Mouse (Mus musculus) stomach, postnatal 0 days (tissue): Measurements from ENCODE around the gene Gpr25. TPM values are rescaled to one million over a fixed set of nuclear protein-coding genes. Genes with fewer than 3 reads are reported as not detected.
A peak's percentile ranks its signal among the peaks of the same experiment; 100 is the strongest.

Experiments used
- ATAC-seq: fragments of 200-750 bp; cut with Nextera tagmentation; 2 replicates; pipeline ENCODE4 v1.8.0; 2017; ENCODE audit not compliant: low FRiP score, low TSS enrichment
- DNase-seq: peaks from one replicate; pipeline ENCODE4 v3.0.0-alpha.2; 2016; ENCODE audit warnings: low spot score
- H3K27ac ChIP-seq: fragments of 300-500 bp; sonication (generic); replicated peaks from 2 replicates; pipeline ENCODE4 v1.5.1; 2014; ENCODE audit warnings: mild to moderate bottlenecking, control low read depth
- H3K27me3 ChIP-seq: fragments of 300-500 bp; sonication (generic); 2 replicates; pipeline ENCODE4 v1.6.1; 2014; ENCODE audit warnings: low read length; ENCODE audit not compliant: control insufficient read depth, insufficient read depth
- H3K36me3 ChIP-seq: fragments of 300-500 bp; sonication (generic); 2 replicates; pipeline ENCODE4 v1.6.1; 2014; ENCODE audit warnings: low read length, mixed read lengths; ENCODE audit not compliant: control insufficient read depth, insufficient read depth
- H3K4me1 ChIP-seq: fragments of 300-500 bp; sonication (generic); replicated peaks from 2 replicates; pipeline ENCODE4 v1.6.1; 2014; ENCODE audit warnings: antibody characterized with exemption; ENCODE audit not compliant: control insufficient read depth, insufficient read depth
- H3K4me2 ChIP-seq: fragments of 300-500 bp; sonication (generic); replicated peaks from 2 replicates; pipeline ENCODE4 v1.6.1; 2014; ENCODE audit warnings: low read depth, mild to moderate bottlenecking, control low read depth, moderate library complexity
- H3K4me3 ChIP-seq: fragments of 300-500 bp; sonication (generic); 2 replicates; pipeline ENCODE4 v1.5.1; 2014; ENCODE audit warnings: low read depth, low read length, control low read depth
- H3K9ac ChIP-seq: fragments of 300-500 bp; sonication (generic); 2 replicates; pipeline ENCODE4 v1.6.1; 2014; ENCODE audit warnings: mild to moderate bottlenecking, low read length, control low read depth, mixed read lengths
- H3K9me3 ChIP-seq: fragments of 300-500 bp; sonication (generic); 2 replicates; pipeline ENCODE4 v1.6.1; 2016; ENCODE audit warnings: low read length; ENCODE audit not compliant: control insufficient read depth
- CTCF ChIP-seq: IDR thresholded peaks from 2 replicates; pipeline ENCODE4 v1.5.1; 2016; ENCODE audit warnings: antibody characterized with exemption, low read depth, mild to moderate bottlenecking, moderate library complexity
- EP300 ChIP-seq: optimal IDR thresholded peaks from 2 replicates; pipeline ENCODE3; 2016; ENCODE audit warnings: antibody characterized with exemption
- WGBS: fragments of 180-500 bp; shearing (Covaris S2); extraction: QIAGEN DNeasy Blood & Tissue Kit; methylation state at CpG from one replicate; pipeline ENCODE4 v1.1.7; 2014; 5-methylcytosine and 5-hydroxymethylcytosine counted together
- polyA plus RNA-seq: library from polyadenylated mRNA; unstranded; fragments of >200 nt; fragmentation: Nextera tagmentation; extraction: Ambion mirVana; gene quantifications from 2 replicates; pipeline ENCODE4 v1.2.1, GENCODE M21; 2015

Gpr25 gene
- 0.12 TPM in 1 of 2 replicates, not detected in the other for polyA plus RNA-seq

DNA sequence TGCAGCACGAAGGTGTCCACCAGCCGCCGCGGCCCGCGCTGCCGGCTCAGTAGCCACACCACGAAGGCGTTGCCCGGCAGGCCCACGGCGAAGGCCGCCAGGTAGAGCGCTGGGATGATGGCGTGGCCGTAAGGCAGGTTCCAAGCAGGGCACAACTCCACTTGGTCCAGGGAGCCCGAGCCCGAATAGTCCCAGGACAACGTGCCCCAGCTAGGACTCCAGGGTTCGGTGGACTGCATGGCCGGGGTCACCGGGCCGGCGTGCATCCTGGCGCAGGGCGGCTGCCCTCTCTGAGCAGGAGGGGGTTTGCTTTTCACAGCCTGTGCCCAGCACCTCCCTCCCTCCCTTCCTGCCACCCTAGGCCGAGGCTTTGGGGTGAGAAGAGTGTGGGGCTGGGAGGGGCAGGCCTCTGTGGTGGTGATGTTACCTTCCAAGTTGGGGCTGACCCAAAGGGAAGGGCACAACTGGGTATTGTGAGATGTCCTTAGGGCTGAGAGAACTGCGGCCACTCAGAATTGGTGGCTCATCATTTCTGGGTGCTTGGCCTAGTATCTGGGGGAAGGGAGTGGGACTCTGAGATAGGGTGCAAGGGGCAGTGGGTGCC is at the start of gene Gpr25:
Gene Gpr25 (minus strand): TSS at position 239 of the 604 bp plus-strand sequence.
- Histone ChIP-seq H3K27ac (no peak within 1 kb of the TSS), H3K4me1 (peaks cover 6% of the 10 kb centered on the region; the same call in 1 of the 2 replicates), H3K9me3 (no peaks in the 10 kb centered on the region), H3K4me2 (peak within 1 kb of the TSS; percentile 88), H3K36me3 (no peaks in the 10 kb centered on the region), H3K27me3 (peaks cover 5% of the 10 kb centered on the region; the same call in 1 of the 2 replicates), H3K9ac (peak within 1 kb of the TSS; percentile 23; the same call in 1 of the 2 replicates), H3K4me3 (peak within 1 kb of the TSS; percentile 51)
- 12% methylated on average over 28 of the region's 28 CpGs for WGBS
- no peak for TF ChIP-seq CTCF
- TF ChIP-seq EP300: no peak
- ATAC-seq (peak; percentile 22), DNase-seq (no peak)

DNA sequence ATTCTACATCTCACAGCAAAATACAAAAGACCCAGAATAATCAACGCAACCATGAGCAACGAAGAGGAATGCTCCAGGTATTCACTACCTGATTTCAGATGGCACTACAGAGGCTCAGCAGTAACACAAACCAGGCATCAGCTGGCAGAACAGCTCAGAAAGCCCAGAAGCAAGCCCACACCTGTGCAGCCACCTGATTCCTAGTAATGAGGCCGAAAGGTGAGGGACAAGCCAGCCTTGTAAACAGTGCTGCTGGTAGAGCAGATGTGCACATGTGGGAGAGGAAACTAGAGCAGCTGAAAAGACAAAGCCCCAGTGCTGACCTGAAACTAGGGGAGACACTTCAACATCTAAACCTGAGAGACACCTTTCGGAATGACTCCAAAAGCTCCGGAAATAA is 48.5 kb upstream of the Gpr25 start:
- H3K4me1 ChIP-seq: no peaks in the 10 kb centered on the region
- H3K27ac ChIP-seq: no peak overlapping the region
- no peak overlapping the region for H3K4me2 ChIP-seq
- H3K27me3 ChIP-seq: no peaks in the 10 kb centered on the region
- H3K9me3 ChIP-seq: no peaks in the 10 kb centered on the region
- no peak for ATAC-seq
- WGBS: 84% methylated on average over 5 of the region's 5 CpGs
- no peaks in the 10 kb centered on the region for H3K36me3 ChIP-seq
- no peak for DNase-seq
- H3K9ac ChIP-seq: no peak overlapping the region
- no peak overlapping the region for H3K4me3 ChIP-seq
- TF ChIP-seq CTCF (no peak), EP300 (no peak)

DNA sequence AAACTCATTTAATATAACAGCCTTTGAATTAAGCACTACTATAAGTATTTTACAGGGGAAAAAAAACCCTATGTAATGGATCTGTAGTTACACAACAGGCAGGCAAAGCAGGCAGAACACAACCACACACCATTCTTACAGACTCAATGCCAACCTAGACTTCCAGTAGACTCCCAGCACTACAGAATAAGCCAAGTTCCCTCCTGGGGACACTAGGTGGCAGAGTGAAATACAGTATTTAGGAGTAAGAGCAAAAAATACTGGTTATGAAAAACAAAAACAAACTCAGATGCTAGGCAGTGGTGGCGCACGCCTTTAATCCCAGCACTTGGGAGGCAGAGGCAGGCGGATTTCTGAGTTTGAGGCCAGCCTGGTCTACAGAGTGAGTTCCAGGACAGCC is 45.8 kb upstream of the Gpr25 start:
- Histone ChIP-seq H3K36me3 (no peaks in the 10 kb centered on the region), H3K4me1 (no peaks in the 10 kb centered on the region), H3K9ac (no peak overlapping the region), H3K27me3 (no peaks in the 10 kb centered on the region), H3K4me2 (no peak overlapping the region), H3K27ac (no peak overlapping the region), H3K4me3 (no peak overlapping the region), H3K9me3 (no peaks in the 10 kb centered on the region)
- TF ChIP-seq CTCF (peak; percentile 76), EP300 (no peak)
- DNase-seq (peak; percentile 38), ATAC-seq (no peak)
- 86% methylated on average over 3 of the region's 3 CpGs for WGBS

DNA sequence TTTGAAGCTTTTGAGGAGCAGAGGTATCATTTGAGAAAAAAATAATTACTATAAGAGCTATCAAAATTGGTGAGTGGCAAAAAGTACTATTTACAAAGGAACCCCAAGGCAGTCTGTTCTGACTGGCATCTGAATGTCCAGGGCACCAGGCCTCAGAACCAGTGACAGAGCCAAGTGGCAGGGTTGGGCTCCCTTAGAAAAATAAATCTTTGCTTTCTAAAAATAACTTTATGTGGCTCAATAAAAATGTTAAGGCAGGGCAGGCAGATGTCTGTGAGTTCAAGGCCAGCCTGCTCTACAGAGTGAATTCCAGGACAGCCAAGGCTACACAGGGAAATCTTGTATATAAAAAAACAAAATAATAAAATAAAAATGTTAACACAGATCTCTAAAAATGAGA is 33.3 kb upstream of the Gpr25 start:
- Histone ChIP-seq H3K27ac (no peak overlapping the region), H3K4me2 (no peak overlapping the region), H3K9me3 (no peaks in the 10 kb centered on the region), H3K4me3 (no peak overlapping the region), H3K27me3 (no peaks in the 10 kb centered on the region), H3K36me3 (no peaks in the 10 kb centered on the region), H3K9ac (no peak overlapping the region), H3K4me1 (no peaks in the 10 kb centered on the region)
- ATAC-seq (no peak), DNase-seq (no peak)
- TF ChIP-seq EP300 (no peak), CTCF (no peak)

DNA sequence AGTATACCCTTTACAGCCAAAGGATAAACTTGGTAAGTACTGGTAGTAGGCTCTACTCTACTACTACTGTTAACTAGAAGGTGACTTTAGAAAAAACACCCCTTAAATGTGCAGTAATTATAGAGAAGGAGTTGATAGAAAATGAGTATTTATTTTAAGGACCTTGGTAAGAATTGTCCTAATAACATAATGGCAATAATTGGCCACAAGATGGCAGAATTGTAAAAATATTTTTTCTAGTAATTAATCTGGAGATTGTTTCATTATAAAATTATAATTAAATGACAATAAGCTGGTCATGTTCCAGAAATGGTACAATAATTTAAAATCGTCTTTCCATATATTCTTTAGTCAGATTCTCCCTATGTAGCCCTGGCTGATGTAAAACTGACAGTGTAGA is 29.1 kb upstream of the Gpr25 start:
- DNase-seq (no peak), ATAC-seq (no peak)
- H3K4me2 ChIP-seq: no peak overlapping the region
- no peaks in the 10 kb centered on the region for H3K9me3 ChIP-seq
- no peaks in the 10 kb centered on the region for H3K4me1 ChIP-seq
- H3K27me3 ChIP-seq: no peaks in the 10 kb centered on the region
- TF ChIP-seq CTCF (peak; percentile 53), EP300 (no peak)
- H3K9ac ChIP-seq: no peak overlapping the region
- 0 out of 2 replicates have a peak, but pooled peaks cover 3% of the 10 kb centered on the region for H3K36me3 ChIP-seq
- no peak overlapping the region for H3K27ac ChIP-seq
- 66% methylated on average over 1 of the region's 1 CpGs for WGBS
- no peak overlapping the region for H3K4me3 ChIP-seq

DNA sequence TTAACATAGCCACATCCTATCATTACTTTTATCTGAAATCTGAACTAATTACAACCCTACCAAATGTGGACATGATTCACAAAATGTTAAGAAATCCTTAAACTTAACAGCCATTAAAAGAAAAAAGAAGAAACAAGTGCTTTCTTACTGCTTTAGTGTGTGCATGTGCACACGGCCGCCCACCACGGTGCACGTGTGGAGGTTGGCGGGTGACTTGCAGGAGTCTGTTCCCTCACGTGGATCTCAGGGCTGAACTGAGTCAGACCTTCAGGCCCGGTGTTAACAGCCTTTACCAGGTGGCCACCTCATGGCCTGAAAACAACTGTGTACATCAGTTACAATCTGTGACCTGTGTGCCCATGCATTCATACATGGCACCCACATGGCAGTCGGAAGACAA is 16.7 kb upstream of the Gpr25 start:
- DNase-seq (no peak), ATAC-seq (no peak)
- Histone ChIP-seq H3K9ac (no peak overlapping the region), H3K36me3 (peaks cover 27% of the 10 kb centered on the region), H3K9me3 (no peaks in the 10 kb centered on the region), H3K27me3 (no peaks in the 10 kb centered on the region), H3K27ac (no peak overlapping the region), H3K4me1 (no peaks in the 10 kb centered on the region), H3K4me2 (no peak overlapping the region), H3K4me3 (no peak overlapping the region)
- 87% methylated on average over 8 of the region's 8 CpGs for WGBS
- TF ChIP-seq EP300 (no peak), CTCF (no peak)
